Mouse (Mus musculus) Patski (cell line): ENCODE results near the gene Edrf1. TPM values are rescaled to one million over a fixed set of nuclear protein-coding genes. Genes with fewer than 3 reads are reported as not detected.
"Not testable (repeated sequence)": the region's sequence is repeated elsewhere in the genome, so short reads cannot be mapped to it uniquely, and the experiment has no call there.

ENCODE experiments used
- ATAC-seq: fragments of 100-300 bp; one replicate; pipeline ENCODE4 v1.8.0; 2021
- CTCF ChIA-PET: fragments of 350-600 bp; sonication (Branson Sonifier 250); formaldehyde crosslinking; loops from one replicate; lab custom pipeline; 2022; ENCODE audit warnings: inconsistent platforms; lab: Charles Lee
- POLR2A ChIA-PET: fragments of 350-600 bp; sonication (Branson Sonifier 250); formaldehyde crosslinking; loops from one replicate; lab custom pipeline; 2022; ENCODE audit warnings: antibody characterized with exemption, inconsistent platforms; lab: Charles Lee
- DNase-seq: peaks from one replicate; pipeline ENCODE4 v3.0.0-alpha.2; 2011; ENCODE audit warnings: low read depth, low spot score
- H3K27me3 ChIP-seq: fragments of 371-371 bp; one replicate; pipeline ENCODE4 v1.5.1; 2021
- CTCF ChIP-seq: fragments of 100-300 bp; IDR thresholded peaks from one replicate; pipeline ENCODE4 v1.5.1; 2021
- in situ Hi-C: fragments of 300-500 bp; cut with MboI; formaldehyde crosslinking; loops from 3 replicates; pipeline ENCODE4 v1.11.1; 2018; ENCODE audit warnings: low pct_unique_long_range_greater_than_20kb, mixed read lengths
- polyA plus RNA-seq: library from polyadenylated mRNA; unstranded; gene quantifications from one replicate; pipeline ENCODE4 v1.2.3, GENCODE M21; 2021

Edrf1 gene
- polyA plus RNA-seq, 1 experiment from 2014 or later: 24.1 TPM

GRCm38 (mm10) chr7:133684110-133684509, 46.8 kb downstream of the Edrf1 start:
- CTCF ChIA-PET: interaction anchor here (0.9 to 1.4 kb wide), 6 partner anchors 11 to 79 kb away, joined by 3 to 4 read pairs (median 3); no protein-coding TSS in a partner anchor
- no peak for ATAC-seq
- POLR2A ChIA-PET: no interaction called here
- DNase-seq: no peak
- in situ Hi-C loops: no loop called here
- no peaks in the 10 kb centered on the region for H3K27me3 ChIP-seq
- TF ChIP-seq CTCF: no peak

- no peak for TF ChIP-seq CTCF
- POLR2A ChIA-PET: no interaction called here
- DNase-seq (no peak), ATAC-seq (no peak)
- in situ Hi-C loops: no loop called here
- CTCF ChIA-PET: interaction anchor here (1.2 to 1.3 kb wide), 4 partner anchors 10 to 23 kb away, joined by 3 read pairs; no protein-coding TSS in a partner anchor
- H3K27me3 ChIP-seq: no peaks in the 10 kb centered on the region
Measured at GRCm38 (mm10) chr7:133684701-133685100, 47.4 kb downstream of the Edrf1 start.

- CTCF ChIA-PET, POLR2A ChIA-PET, DNase-seq, ATAC-seq, in situ Hi-C loops, H3K27me3 ChIP-seq: not testable (repeated sequence)
Measured at GRCm38 (mm10) chr7:133685644-133686043, 48.3 kb downstream of the Edrf1 start.

- in situ Hi-C loops: no loop called here
- ATAC-seq: no peak
- DNase-seq: no peak
Measured at GRCm38 (mm10) chr7:133698021-133698709, 60.8 kb downstream of the Edrf1 start.

GRCm38 (mm10) chr7:133699885-133700284, 62.5 kb downstream of the Edrf1 start:
- TF ChIP-seq CTCF: no peak
- ChIA-PET CTCF (no interaction called here), POLR2A (interaction anchor here (0.7 kb wide), 1 partner anchor 9 kb away, joined by 4 read pairs; no protein-coding TSS in a partner anchor)
- DNase-seq: no peak
- no peak for ATAC-seq
- no peaks in the 10 kb centered on the region for H3K27me3 ChIP-seq
- in situ Hi-C loops: no loop called here

More at GRCm38 (mm10) chr7:133698021-133698709, 60.8 kb downstream of the Edrf1 start:
- H3K27me3 ChIP-seq: no peaks in the 10 kb centered on the region
- ChIA-PET CTCF (interaction anchor here (0.9 to 2.3 kb wide), 2 partner anchors 10 to 17 kb away, joined by 3 to 8 read pairs; no protein-coding TSS in a partner anchor), POLR2A (no interaction called here)
- no peak for TF ChIP-seq CTCF

- ATAC-seq (no peak), DNase-seq (no peak)
- POLR2A ChIA-PET: no interaction called here
- CTCF ChIA-PET: no interaction called here
- H3K27me3 ChIP-seq: no peaks in the 10 kb centered on the region
- in situ Hi-C loops: no loop called here
- TF ChIP-seq CTCF: no peak
Measured at GRCm38 (mm10) chr7:133701366-133701765, 64.0 kb downstream of the Edrf1 start.

DNA sequence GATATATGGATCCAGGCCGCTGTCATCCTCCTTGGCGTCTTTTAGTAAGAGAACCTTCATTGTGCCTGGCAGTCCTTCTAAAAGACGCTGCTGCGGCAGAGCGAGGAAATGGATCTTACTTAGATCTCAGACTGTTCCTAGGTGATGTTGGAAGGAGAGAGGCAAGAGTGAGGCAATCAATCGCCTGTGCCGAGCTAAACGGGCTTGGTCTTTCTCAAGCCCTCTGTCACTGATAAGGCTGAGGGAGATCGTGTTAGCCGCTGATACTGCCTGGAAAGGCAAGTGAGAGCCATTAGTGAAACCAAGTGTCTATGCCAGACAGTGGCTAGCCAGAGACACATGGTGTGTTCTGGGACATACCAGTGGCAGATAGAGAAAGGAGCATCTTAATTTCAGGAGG, 65.0 kb downstream of the Edrf1 start:
- CTCF ChIA-PET: no interaction called here
- no peaks in the 10 kb centered on the region for H3K27me3 ChIP-seq
- ATAC-seq: no peak
- in situ Hi-C loops: no loop called here
- no peak for TF ChIP-seq CTCF
- POLR2A ChIA-PET: no interaction called here
- no peak for DNase-seq

- ATAC-seq (no peak), DNase-seq (no peak)
- POLR2A ChIA-PET: no interaction called here
- CTCF ChIA-PET: no interaction called here
- TF ChIP-seq CTCF: no peak
- in situ Hi-C loops: no loop called here
- no peaks in the 10 kb centered on the region for H3K27me3 ChIP-seq
Measured at GRCm38 (mm10) chr7:133703906-133704305, 66.6 kb downstream of the Edrf1 start.

- CTCF ChIA-PET: interaction anchor here (1.0 to 1.7 kb wide), 4 partner anchors 9 to 23 kb away, joined by 3 to 8 read pairs (median 3); no protein-coding TSS in a partner anchor
- POLR2A ChIA-PET: no interaction called here
- in situ Hi-C loops: no loop called here
- ATAC-seq: no peak
- no peak for DNase-seq
- H3K27me3 ChIP-seq: no peaks in the 10 kb centered on the region
- no peak for TF ChIP-seq CTCF
Measured at GRCm38 (mm10) chr7:133707301-133707700, 70.0 kb downstream of the Edrf1 start.

DNA sequence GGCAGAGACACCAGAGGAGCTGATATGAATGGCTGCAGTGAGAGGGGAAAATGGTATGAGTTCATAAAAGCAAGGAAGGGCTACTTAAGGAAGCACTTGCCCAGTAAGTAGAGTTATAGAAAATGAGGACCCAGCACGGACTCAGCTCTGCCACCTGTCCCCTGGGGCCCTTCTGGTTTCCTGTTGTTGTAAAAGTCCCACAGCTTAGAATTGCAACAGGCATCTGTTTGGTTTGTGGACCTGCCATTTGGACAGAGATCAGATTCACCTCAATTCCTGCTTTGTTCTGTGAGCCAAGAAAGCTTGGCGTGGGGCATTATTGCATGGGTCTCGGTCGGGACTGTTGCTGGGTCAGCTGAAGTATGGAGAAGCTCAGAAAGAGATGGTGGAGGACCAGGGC, 78.0 kb downstream of the Edrf1 start:
- no peaks in the 10 kb centered on the region for H3K27me3 ChIP-seq
- ATAC-seq: no peak
- no peak for TF ChIP-seq CTCF
- no peak for DNase-seq
- in situ Hi-C loops: no loop called here
- ChIA-PET POLR2A (interaction anchor here (1.2 kb wide), 1 partner anchor 11 kb away, joined by 3 read pairs; no protein-coding TSS in a partner anchor), CTCF (interaction anchor here (1.2 kb wide), 1 partner anchor 18 kb away, joined by 3 read pairs; no protein-coding TSS in a partner anchor)

- DNase-seq (no peak), ATAC-seq (no peak)
- H3K27me3 ChIP-seq: no peaks in the 10 kb centered on the region
- POLR2A ChIA-PET: no interaction called here
- CTCF ChIA-PET: no interaction called here
- TF ChIP-seq CTCF: no peak
- in situ Hi-C loops: no loop called here
Measured at GRCm38 (mm10) chr7:133718580-133718979, 81.2 kb downstream of the Edrf1 start.
